Mouse (Mus musculus): ENCODE data around the gene Abca7. TPM values are rescaled to one million over a fixed set of nuclear protein-coding genes. Genes with fewer than 3 reads are reported as not detected.
"Not testable (repeated sequence)": the region's sequence is repeated elsewhere in the genome, so short reads cannot be mapped to it uniquely, and the experiment has no call there.

Abca7 gene
- polyA plus RNA-seq, 1 experiment = 7.5 TPM

DNA sequence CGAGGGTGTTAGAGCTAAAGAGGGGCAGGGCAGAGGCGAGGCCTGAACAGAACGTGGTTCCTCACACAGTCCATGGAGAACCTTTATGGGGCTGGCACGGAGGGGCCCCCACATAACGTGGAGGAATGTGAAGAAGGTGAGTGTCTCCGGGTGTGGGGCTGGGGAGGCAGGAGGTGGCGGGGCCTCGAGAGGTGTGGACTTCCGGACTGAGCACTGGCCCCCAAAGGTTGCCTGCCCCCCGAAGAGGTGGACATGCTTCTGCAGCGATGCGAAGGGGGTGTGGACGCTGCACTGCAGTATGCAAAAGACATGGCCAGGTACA, 25.0 kb downstream of the Abca7 start:
- DNase-seq (ENCODE audit: low spot score) = no peak

GRCm38 (mm10) chr10:80022164-80022563, 25.9 kb downstream of the Abca7 start:
- DNase-seq (ENCODE audit: low spot score) = no peak

- no peak for DNase-seq (ENCODE audit: low spot score)
Measured at GRCm38 (mm10) chr10:80022806-80023205, 26.5 kb downstream of the Abca7 start.

DNA sequence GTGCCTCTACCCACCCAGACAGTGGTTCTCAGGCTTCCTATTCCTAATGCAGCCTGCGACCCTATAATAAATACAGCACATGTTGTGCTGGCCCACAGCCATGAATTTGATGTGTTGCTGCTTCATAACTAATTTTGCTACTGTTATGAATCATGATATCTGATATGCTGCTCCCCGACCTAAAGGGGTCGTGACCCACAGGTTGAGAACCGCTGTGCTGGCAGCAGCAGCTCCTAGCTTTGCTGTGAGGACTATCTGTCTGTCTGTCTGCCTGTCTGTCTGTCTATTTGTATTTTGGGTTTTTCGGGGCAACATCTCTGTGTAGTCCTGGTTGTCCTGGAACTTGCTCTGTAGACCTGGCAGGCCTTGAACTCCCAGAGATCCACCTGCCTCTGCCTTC, 27.5 kb downstream of the Abca7 start:
- no peak for DNase-seq (ENCODE audit: low spot score)

- DNase-seq (ENCODE audit: low spot score) = no peak
Measured at GRCm38 (mm10) chr10:80024229-80025043, 28.1 kb downstream of the Abca7 start.

DNA sequence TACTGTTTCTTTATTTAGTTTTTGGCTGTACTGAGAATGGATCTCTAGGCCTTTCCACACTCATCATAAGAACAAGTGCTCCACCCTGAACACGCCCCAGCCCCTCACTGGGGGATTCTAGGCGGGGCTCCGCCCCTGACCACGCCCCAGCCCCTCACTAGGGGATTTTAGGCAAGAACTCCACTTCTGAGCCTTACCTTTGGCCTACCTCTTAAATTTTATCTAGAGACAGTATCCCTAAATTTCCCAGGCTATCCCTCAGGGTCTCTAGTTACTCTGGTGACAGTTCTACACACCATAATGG, 28.7 kb downstream of the Abca7 start:
- DNase-seq (ENCODE audit: low spot score) = no peak

DNA sequence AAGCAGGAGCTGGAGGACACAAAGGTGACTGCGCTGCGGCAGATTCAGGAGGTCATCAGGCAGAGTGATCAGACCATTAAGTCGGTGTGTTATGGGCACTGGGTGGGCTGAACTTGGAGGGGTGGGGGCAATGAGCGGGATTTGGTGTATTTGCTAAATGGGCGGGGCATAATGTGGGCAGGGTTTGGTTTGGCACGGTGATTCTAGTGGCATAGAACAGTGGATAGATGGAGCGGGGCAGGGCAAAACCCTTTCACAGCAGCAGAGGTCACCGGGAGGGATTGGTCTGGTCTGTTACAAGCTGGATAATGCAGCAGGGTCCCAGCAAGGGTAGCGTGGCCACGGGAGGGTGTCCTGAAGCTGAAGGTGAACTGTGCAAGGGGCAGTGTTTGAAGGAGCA, 29.2 kb downstream of the Abca7 start:
- no peak for DNase-seq (ENCODE audit: low spot score)

- DNase-seq (ENCODE audit: low spot score) = no peak
Measured at GRCm38 (mm10) chr10:80025889-80026288, 29.6 kb downstream of the Abca7 start.

- DNase-seq (ENCODE audit: low spot score) = no peak
Measured at GRCm38 (mm10) chr10:80027681-80028520, 31.6 kb downstream of the Abca7 start.

GRCm38 (mm10) chr10:80028521-80028846, 32.2 kb downstream of the Abca7 start:
- DNase-seq (ENCODE audit: low spot score) = no peak

DNA sequence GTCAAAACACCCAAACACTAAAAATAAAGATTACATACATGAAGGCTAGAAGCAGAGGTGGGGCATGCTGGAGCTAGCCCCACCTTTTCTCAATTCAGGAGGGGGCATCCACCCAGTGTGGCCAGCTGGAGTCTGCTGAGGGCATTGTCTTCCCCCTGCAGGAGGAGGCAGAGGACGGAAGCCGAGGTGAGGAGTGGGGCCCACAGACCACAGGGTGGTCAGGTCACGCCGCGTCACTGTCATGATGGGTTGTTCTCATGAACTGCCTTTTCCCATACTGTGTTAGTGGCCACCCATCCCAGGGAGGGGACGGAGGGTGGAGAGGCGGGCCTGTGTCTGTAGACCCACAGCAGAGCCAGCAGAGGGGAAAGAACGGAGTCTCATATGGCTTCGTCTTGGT, 33.9 kb downstream of the Abca7 start:
- no peak for DNase-seq (ENCODE audit: low spot score)

GRCm38 (mm10) chr10:80030736-80031135, 34.4 kb downstream of the Abca7 start:
- DNase-seq (ENCODE audit: low spot score) = no peak

DNA sequence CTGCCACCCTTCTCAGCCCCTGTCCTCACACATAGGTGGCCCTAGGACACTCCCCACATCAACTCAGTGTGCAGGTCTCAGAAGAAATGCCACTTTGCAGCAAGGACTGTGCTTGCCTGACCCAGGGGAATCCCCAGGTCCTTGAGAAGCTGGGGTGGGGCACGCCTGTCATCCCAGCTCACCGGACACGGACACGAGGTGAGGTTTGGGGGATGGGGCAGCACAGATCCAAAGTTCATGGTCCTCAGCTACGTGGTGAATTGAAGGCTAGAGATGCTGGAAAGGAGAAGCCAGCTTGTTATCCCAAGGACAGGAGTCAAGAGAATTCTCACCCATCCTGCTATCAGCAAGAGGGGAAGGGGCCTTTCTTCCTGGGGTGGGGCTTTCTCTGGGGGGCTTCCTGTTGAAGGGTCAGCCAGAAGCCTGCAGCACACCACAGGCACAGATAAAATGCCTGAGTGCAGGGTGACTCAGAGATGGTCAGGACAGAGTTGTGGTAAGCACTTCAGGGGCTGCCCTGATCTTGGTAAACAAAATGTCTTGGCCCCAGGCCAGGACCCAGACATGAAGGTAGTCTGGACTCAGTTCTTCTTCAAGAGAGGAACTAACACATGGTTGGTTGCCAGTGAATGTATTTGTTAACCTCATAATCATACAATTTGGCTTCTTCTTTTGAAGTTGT, 36.6 kb downstream of the Abca7 start:
- DNase-seq (ENCODE audit: low spot score) = no peak

DNA sequence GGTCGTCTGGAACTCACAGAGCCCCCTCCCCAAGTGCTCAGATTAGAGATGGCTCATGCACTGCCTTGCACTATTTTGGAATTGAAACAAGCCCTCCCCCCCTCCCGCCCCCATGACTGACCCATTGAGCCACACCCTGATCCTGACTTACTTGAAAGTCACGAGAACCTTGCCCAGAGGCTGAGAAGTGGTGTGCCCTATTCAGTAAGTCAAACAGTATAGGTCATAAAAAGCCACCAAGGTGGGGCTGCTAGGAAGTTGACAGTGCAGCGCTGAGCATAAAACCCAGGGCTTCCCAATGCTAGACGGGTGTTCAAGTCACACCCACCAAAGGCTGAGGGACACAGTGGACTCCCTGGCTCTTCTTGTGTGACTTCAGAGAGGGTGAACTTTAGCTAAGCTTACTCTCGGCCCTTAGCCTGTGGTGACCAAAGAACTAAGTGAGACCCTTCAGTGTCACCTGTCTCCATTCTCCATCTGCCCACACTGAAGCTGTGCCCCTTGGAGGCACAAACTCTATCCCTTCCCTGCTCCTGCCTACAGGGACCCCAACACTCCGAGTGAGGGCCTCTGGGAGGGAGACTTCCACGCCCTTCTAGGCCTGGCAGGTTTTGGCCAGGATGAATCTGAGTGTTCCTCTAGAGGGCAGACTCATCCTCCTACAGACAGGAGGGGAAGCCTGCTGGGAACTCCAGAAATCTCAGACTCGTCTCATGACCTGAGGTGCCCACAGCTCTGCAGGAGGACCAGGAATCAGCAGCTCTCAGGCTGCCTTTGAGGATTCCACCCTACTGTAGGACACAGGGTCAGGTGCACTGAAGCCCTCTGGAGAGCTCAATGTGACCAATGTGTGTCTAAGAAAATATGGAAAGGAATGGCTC, 37.5 kb downstream of the Abca7 start:
- no peak for DNase-seq (ENCODE audit: low spot score)

GRCm38 (mm10) chr10:80035148-80035547, 38.9 kb downstream of the Abca7 start:
- no peak for DNase-seq (ENCODE audit: low spot score)

DNA sequence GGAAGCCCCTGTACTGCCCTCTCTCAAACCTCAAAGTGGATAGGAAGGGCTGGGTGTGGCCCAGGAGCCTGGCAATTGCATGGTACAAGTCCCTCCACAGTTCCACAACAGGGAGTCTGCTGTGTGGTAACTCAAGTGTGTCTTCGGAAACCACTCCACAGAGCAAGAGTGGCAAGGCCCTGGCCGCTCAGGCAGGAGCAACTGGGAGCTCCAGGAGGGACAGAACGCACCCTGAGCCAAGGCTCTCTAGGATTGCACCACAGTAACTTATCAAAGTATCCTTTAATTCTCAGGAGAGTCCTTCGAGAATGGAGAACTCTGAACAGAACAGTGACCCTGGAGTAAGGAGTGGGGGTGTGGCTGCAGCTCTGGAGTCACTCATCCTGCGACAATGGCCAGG, 39.4 kb downstream of the Abca7 start:
- DNase-seq (ENCODE audit: low spot score) = no peak

- DNase-seq (ENCODE audit: low spot score) = no peak
Measured at GRCm38 (mm10) chr10:80036832-80037231, 40.5 kb downstream of the Abca7 start.

DNA sequence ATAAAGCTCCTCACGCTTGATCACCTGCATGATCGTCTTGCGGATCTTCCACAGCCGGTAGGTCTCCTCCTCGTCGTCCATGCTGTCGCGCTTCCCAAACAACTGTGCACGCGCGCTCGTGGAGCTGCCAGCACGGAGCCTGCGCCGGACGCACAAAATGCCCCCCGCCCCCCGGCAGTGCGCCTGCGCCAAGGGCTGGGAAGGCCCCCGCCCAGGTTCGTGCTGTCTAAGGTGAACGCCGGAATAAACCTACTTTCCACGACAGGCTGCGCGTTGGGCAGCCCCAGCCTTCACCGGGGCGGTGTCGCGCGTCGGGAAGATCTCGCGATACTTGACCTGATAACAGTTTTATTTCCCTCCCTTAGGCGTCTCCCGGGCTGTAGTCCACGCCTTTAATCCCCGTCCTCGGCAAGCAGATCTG, 43.3 kb downstream of the Abca7 start, which contains the start of gene Polr2e:
Polr2e (minus strand) TSS at position 237 of the 421 bp plus-strand sequence.
- peak; percentile 89 for DNase-seq (ENCODE audit: low spot score)

DNA sequence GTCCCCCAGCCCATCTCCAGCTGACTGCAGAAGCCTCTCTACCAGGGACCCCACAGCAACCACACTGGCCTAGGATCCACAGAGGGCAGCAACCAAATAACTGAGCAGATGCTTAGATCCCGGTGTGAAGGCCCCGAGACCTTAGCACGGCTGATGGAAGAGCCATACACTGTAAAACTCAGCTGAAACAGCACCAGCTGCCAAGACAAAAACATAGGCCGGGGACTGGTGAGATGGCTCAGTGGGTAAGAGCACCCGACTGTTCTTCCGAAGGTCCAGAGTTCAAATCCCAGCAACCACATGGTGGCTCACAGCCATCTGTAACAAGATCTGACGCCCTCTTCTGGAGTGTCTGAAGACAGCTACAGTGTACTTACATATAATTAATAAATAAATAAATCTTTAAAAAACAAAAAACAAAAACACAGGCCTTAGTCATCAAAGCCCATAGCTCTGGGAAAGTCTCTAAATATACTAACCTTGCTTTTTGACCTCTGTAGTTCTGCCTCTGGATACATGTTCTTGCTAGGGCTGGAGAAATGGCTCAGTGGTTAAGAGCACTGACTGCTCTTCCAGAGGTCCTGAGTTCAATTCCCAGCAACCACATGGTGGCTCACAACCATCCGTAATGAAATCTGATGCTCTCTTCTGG, 45.2 kb downstream of the Abca7 start:
- DNase-seq (ENCODE audit: low spot score) = not testable (repeated sequence)

- DNase-seq (ENCODE audit: low spot score) = no peak
Measured at GRCm38 (mm10) chr10:80044087-80044486, 47.8 kb downstream of the Abca7 start.

- not testable (repeated sequence) for DNase-seq (ENCODE audit: low spot score)
Measured at GRCm38 (mm10) chr10:80045364-80045763, 49.1 kb downstream of the Abca7 start.
